Mouse (Mus musculus) erythroblast, embryonic 14.5 days (primary cell): ENCODE data around the gene Rassf1. TPM values are rescaled to one million over a fixed set of nuclear protein-coding genes. Genes with fewer than 3 reads are reported as not detected.
A peak's percentile ranks its signal among the peaks of the same experiment; 100 is the strongest.

Experiments
- H3K27me3 ChIP-seq: 2 replicates; pipeline ENCODE4 v1.6.1; 2012; ENCODE audit warnings: inconsistent platforms; ENCODE audit not compliant: control insufficient read depth
- H3K36me3 ChIP-seq: 2 replicates; pipeline ENCODE4 v1.6.1; 2012; ENCODE audit warnings: mild to moderate bottlenecking, inconsistent platforms; ENCODE audit not compliant: control insufficient read depth
- H3K4me1 ChIP-seq: 2 replicates; pipeline ENCODE4 v1.6.1; 2012; ENCODE audit warnings: inconsistent platforms; ENCODE audit not compliant: control insufficient read depth
- H3K4me3 ChIP-seq: replicated peaks from 2 replicates; pipeline ENCODE3; 2012; ENCODE audit warnings: moderate library complexity, mild to moderate bottlenecking, inconsistent platforms
- H3K9me3 ChIP-seq: 2 replicates; pipeline ENCODE4 v1.6.1; 2012; ENCODE audit warnings: low read length, inconsistent platforms, mixed read lengths; ENCODE audit not compliant: control insufficient read depth
- GATA1 ChIP-seq: IDR thresholded peaks from 2 replicates; pipeline ENCODE4 v1.6.1; 2012; ENCODE audit warnings: low read length, inconsistent platforms, mixed read lengths
- TAL1 ChIP-seq: IDR thresholded peaks from 3 replicates; pipeline ENCODE4 v1.6.1; 2012; ENCODE audit warnings: low read length, inconsistent platforms, mixed read lengths
- polyA plus RNA-seq: library from polyadenylated mRNA; stranded (reverse); fragments of >175 nt; gene quantifications from 2 replicates; pipeline ENCODE4 v1.2.3, GENCODE M21; 2012

The Rassf1 gene
- polyA plus RNA-seq, 1 experiment = 2.0 TPM

GRCm38 (mm10) chr9:107575579-107576356 lies 24.4 kb downstream of the Rassf1 start:
- Histone ChIP-seq H3K9me3 (no peaks in the 10 kb centered on the region), H3K4me1 (peaks cover 85% of the 10 kb centered on the region), H3K4me3 (no peak overlapping the region), H3K27me3 (no peaks in the 10 kb centered on the region), H3K36me3 (peaks cover 55% of the 10 kb centered on the region)
- no peak for TF ChIP-seq TAL1
- TF ChIP-seq GATA1 = no peak

GRCm38 (mm10) chr9:107576357-107577107 lies 25.2 kb downstream of the Rassf1 start, which contains the start of gene Hyal1:
Gene Hyal1 (plus strand): TSS chr9:107576927.
- Histone ChIP-seq H3K9me3 (no peaks in the 10 kb centered on the region), H3K36me3 (peaks cover 48% of the 10 kb centered on the region), H3K4me3 (peak within 1 kb of the TSS; percentile 61), H3K27me3 (no peaks in the 10 kb centered on the region), H3K4me1 (peaks cover 85% of the 10 kb centered on the region)
- TF ChIP-seq GATA1 (no peak), TAL1 (no peak)

- no peak for TF ChIP-seq GATA1
- TF ChIP-seq TAL1 = no peak
- no peaks in the 10 kb centered on the region for H3K27me3 ChIP-seq
- no peaks in the 10 kb centered on the region for H3K9me3 ChIP-seq
- peak overlapping the region; percentile 61 for H3K4me3 ChIP-seq
- H3K4me1 ChIP-seq = peaks cover 85% of the 10 kb centered on the region
- peaks cover 43% of the 10 kb centered on the region for H3K36me3 ChIP-seq
Measured at GRCm38 (mm10) chr9:107577871-107578270, 26.5 kb downstream of the Rassf1 start.

GRCm38 (mm10) chr9:107578587-107578986 lies 27.2 kb downstream of the Rassf1 start, which contains the start of gene Naa80:
Gene Naa80 (plus strand): TSS chr9:107578887.
- peaks cover 86% of the 10 kb centered on the region for H3K4me1 ChIP-seq
- TF ChIP-seq GATA1 = no peak
- TF ChIP-seq TAL1 = no peak
- H3K9me3 ChIP-seq = no peaks in the 10 kb centered on the region
- peak within 1 kb of the TSS; percentile 61 for H3K4me3 ChIP-seq
- H3K36me3 ChIP-seq = peaks cover 43% of the 10 kb centered on the region
- H3K27me3 ChIP-seq = no peaks in the 10 kb centered on the region

GRCm38 (mm10) chr9:107579023-107579900 lies 27.9 kb downstream of the Rassf1 start:
- Histone ChIP-seq H3K36me3 (peaks cover 47% of the 10 kb centered on the region), H3K4me1 (peaks cover 92% of the 10 kb centered on the region), H3K4me3 (no peak overlapping the region), H3K27me3 (no peaks in the 10 kb centered on the region), H3K9me3 (no peaks in the 10 kb centered on the region)
- no peak for TF ChIP-seq GATA1
- no peak for TF ChIP-seq TAL1

GRCm38 (mm10) chr9:107580501-107581317 lies 29.4 kb downstream of the Rassf1 start, which contains the start of gene Hyal3:
Gene Hyal3 (plus strand): TSS chr9:107580818.
- peak within 1 kb of the TSS; percentile 80 for H3K4me3 ChIP-seq

GRCm38 (mm10) chr9:107581584-107581983 lies 30.2 kb downstream of the Rassf1 start:
- H3K27me3 ChIP-seq = no peaks in the 10 kb centered on the region
- peaks cover 97% of the 10 kb centered on the region for H3K4me1 ChIP-seq
- TF ChIP-seq GATA1 (no peak), TAL1 (no peak)
- H3K4me3 ChIP-seq = peak overlapping the region; percentile 80
- peaks cover 63% of the 10 kb centered on the region for H3K36me3 ChIP-seq
- H3K9me3 ChIP-seq = no peaks in the 10 kb centered on the region

More at GRCm38 (mm10) chr9:107580501-107581317, 29.4 kb downstream of the Rassf1 start, which contains the start of gene Hyal3:
- Histone ChIP-seq H3K9me3 (no peaks in the 10 kb centered on the region), H3K4me1 (peaks cover 97% of the 10 kb centered on the region), H3K36me3 (peaks cover 55% of the 10 kb centered on the region), H3K27me3 (no peaks in the 10 kb centered on the region)
- TF ChIP-seq GATA1 (no peak), TAL1 (no peak)
